Mouse (Mus musculus) liver, adult 10 weeks (tissue): ENCODE data around the gene Lsm11. TPM values are rescaled to one million over a fixed set of nuclear protein-coding genes. Genes with fewer than 3 reads are reported as not detected.

Experiments used
- polyA plus RNA-seq: library from polyadenylated mRNA; stranded (reverse); fragments of 350-450 nt; fragmentation: Illumina TruSeq; extraction: RNeasy Lipid Tissue Mini Kit (QIAGEN cat#74804); gene quantifications from one replicate; pipeline ENCODE4 v1.2.3, GENCODE M21; 2014; ENCODE audit warnings: low read depth, low replicate concordance

Gene Lsm11
- polyA plus RNA-seq = 0.56 TPM

DNA sequence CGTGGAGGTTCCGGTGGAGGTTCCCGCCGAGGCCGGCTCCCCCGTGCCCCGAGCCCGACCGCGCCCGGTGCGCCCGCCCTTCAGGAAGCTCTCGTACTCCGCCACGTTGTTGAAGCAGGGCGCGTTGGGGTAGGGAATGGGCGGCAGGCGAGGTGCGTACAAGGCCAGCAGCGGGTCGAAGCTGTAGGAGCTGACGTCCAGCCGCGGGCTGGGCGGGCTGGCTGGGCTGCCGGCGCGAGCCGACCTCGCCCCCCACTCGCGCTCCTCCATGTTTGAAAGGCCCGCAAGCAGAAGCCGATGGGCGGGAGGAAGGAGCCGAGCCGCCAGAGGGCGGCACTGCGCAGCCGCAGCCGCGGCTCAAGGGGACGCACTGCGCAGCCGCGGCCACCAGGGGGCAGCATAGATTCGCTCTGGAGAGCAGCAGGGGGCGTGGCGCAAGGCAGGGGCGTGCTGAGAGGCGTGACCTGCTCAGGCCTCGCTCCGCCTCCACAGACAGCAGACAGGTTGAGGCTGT, at the start of gene Lsm11:
TSS of gene Lsm11 (minus strand) at position 293 of the 514 bp plus-strand sequence.

DNA sequence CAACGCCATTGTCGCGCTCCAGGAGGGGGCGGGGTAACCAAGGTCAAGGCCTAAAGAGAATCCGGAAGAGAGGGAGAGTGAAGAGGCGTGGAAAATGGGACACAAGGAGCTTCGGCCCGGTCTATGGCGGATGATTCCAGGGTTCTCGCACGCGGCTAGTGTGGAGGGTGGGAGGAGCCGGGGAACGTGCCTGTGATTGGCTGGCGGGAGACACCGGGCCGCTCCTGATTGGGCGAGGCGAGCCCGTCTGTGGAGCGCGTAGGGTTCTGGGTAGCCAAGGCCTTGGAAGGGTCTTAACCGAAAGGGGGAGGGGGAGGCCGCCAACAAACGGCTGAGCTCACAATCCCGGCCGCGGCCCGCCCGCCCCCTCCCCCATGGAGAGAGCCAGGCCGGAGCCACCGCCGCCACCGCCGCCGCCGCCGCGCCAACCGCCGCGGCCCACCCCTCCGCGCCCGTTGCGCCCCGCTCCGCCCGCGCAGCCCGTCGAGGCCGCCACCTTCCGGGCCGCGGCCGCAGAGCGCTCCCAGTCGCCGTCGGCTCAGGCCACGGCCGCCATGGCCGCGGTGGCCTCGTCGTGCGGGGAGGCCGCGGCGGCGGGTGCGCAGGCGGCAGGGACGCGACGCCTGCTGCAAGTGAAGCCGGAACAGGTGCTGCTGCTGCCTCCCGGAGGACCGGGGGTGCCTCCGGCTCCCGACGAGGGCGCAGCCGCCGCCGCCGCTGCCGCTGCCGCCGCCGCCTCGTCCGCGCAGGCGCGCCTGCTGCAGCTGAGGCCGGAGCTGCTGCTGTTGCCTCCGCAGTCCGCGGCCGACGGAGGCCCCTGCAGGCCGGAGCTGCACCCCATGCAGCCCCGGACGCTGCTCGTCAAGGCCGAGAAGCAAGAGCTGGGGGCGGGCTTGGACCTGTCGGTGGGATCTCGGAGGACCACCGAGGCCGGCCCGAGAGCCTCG, 35.5 kb upstream of the Lsm11 start, which contains the start of gene Sox30:
TSS of gene Sox30 (plus strand) at position 365 of the 947 bp plus-strand sequence.

GRCm38 (mm10) chr11:45955127-45955627, 10.4 kb upstream of the Lsm11 start, which contains the start of gene Thg1l:
TSS of gene Thg1l (minus strand) at chr11:45955494.

Other genes with a start within 250 kb of the Lsm11 start
- 42.1 TPM for gene Clint1, start 92.9 kb downstream of the Lsm11 start, polyA plus RNA-seq
- 1.5 TPM for gene Thg1l, start 10.6 kb upstream of the Lsm11 start, polyA plus RNA-seq
- not detected for gene Sox30, start 35.4 kb upstream of the Lsm11 start, polyA plus RNA-seq
- 1.4 TPM for gene Gm12166, start 107.4 kb upstream of the Lsm11 start, polyA plus RNA-seq
- 0.61 TPM for gene Adam19, start 111.1 kb upstream of the Lsm11 start, polyA plus RNA-seq
- not detected for gene Nipal4, start 221.6 kb upstream of the Lsm11 start, polyA plus RNA-seq